Mouse (Mus musculus) adrenal gland, postnatal 25 days (tissue): ENCODE results near the gene Ptpn21. TPM values are rescaled to one million over a fixed set of nuclear protein-coding genes. Genes with fewer than 3 reads are reported as not detected.
A peak's percentile ranks its signal among the peaks of the same experiment; 100 is the strongest.

Experiments used
- DNase-seq: peaks from one replicate; pipeline ENCODE4 v3.0.0; 2021; ENCODE audit warnings: mixed read lengths
- total RNA-seq: library from RNA; stranded (reverse); gene quantifications from 2 replicates; pipeline ENCODE4 v1.2.3, GENCODE M21; 2021

Gene Ptpn21
- total RNA-seq, 1 experiment from 2014 or later: 24.0 TPM

- no peak for DNase-seq
Measured at GRCm38 (mm10) chr12:98721030-98721429, 16.2 kb downstream of the Ptpn21 start.

DNA sequence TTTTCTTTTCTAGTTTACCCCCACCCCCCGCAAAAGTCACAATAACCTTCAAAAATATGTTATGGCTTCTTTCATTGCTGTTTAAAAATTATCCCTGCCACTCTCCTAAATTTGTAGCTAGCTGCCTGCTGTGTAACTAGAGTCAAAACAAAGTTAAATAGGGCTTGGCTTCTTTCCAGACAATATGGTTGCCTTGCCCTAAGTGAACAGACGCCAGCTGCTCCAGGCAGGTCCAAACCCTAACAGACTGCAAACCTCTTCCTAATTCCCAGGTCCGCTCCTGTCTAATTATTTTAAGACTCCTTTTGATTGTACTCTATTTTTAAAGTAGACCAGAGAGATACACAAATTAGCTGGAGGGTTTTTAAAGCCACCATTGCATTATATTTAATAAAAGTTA is 16.6 kb downstream of the Ptpn21 start:
- no peak for DNase-seq

GRCm38 (mm10) chr12:98716142-98716541 is 21.1 kb downstream of the Ptpn21 start:
- DNase-seq: no peak

DNA sequence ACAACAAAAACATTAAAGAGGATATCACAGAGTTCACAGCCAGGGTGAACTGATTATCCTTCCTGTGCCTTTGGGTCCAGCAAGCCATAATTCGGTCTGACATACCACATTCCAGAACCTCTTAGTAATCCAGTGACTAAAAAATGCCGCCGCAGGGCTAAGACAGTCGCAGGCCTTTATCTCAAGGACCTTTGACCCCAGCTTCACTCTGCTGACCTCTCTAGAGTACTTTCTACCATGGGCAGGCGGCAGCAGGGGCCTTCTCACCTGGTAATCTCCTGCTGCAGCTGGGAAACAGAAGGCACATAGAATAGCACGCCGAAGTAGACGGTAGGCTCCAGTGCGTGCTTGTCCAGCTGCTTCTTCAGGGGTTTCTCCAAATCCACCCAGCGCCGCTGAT is 22.4 kb downstream of the Ptpn21 start:
- peak; percentile 14 for DNase-seq

- DNase-seq: no peak
Measured at GRCm38 (mm10) chr12:98713621-98714103, 23.5 kb downstream of the Ptpn21 start.

DNA sequence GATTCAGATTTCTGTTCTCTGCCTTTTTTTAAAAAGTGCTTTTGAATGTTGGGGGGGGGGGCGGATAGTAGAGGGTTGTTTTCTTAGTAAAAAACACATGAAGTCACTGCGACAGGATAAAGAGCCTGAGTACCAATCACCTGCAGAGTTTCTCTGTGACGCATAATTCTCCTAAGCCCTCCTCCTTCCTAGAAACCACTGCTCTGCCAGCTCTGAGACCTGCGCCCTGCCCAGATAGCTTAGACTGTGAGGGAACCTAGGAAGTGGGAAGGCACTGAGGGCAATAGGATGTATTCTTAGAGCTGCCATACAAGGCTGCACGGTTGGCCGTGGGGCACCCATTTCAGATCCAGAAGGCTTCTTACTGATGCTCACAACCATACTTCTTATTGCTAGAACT is 24.4 kb downstream of the Ptpn21 start:
- no peak for DNase-seq

- DNase-seq: no peak
Measured at GRCm38 (mm10) chr12:98703961-98704360, 33.2 kb downstream of the Ptpn21 start.

GRCm38 (mm10) chr12:98703554-98703953 is 33.7 kb downstream of the Ptpn21 start:
- no peak for DNase-seq

DNA sequence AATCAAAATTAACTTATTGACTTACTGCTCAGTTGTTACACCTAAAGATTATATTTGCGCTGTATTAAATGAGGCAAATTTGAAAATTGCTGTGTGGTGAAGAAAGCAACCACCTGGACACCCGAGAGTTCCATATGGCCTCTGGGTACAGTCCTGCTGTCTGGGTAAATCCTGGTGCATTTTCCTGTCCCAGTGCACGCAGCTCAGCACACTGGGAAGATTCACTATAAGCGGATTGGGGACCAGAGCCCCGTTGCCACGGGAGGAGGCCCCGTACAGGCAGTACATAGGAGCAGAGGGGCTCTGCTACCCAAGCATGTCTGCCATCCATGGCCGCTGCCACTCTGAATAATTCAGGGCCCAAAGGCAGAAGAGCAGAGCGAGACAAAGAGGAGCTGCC is 35.6 kb downstream of the Ptpn21 start:
- DNase-seq: no peak

- DNase-seq: no peak
Measured at GRCm38 (mm10) chr12:98697202-98697601, 40.0 kb downstream of the Ptpn21 start.

GRCm38 (mm10) chr12:98690230-98690629 is 47.0 kb downstream of the Ptpn21 start:
- DNase-seq: no peak

DNA sequence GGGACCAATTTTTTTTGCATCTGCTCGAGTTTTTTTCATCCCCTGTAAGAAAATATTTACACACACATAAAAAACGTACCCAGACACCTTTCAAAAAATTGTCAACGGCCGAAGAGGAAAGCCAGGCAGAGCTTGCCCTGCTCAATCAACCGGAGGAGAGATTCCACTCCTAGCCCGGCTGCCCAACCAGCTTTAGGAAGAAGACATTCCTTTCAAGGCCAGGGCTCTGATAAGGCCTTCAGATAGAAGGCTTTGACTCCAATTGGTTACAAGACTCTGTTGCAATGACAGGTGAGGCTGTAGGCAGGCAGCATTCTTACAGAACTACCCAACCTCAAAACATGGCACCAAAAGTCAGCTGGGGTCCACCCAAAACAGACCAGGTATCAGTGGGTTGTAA is 53.6 kb downstream of the Ptpn21 start:
- no peak for DNase-seq

- DNase-seq: no peak
Measured at GRCm38 (mm10) chr12:98683171-98683570, 54.0 kb downstream of the Ptpn21 start.

DNA sequence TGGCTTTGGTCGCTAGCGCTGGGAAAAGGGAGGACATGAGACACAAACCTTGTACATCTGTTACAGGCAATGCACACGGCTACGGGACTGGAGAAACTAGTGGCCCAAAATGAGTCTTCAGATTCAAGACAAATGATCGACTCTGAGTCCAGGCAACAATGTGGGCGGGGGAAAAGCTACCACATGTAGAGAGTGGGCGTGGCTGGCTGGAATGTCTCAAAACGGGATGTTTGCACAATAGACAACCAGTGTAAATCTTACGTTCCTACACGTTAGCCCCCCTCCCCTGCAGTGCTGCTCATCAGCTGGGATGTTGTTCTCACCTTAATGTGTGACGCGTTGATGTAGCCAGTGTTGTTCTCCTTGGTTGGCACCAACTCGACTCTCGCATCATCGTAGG is 55.0 kb downstream of the Ptpn21 start:
- no peak for DNase-seq

- DNase-seq: no peak
Measured at GRCm38 (mm10) chr12:98679906-98680305, 57.3 kb downstream of the Ptpn21 start.

- DNase-seq: no peak
Measured at GRCm38 (mm10) chr12:98677336-98677735, 59.9 kb downstream of the Ptpn21 start.

GRCm38 (mm10) chr12:98676861-98677260 is 60.3 kb downstream of the Ptpn21 start:
- DNase-seq: no peak

- peak; percentile 83 for DNase-seq
Measured at GRCm38 (mm10) chr12:98674627-98675143, 62.5 kb downstream of the Ptpn21 start.

DNA sequence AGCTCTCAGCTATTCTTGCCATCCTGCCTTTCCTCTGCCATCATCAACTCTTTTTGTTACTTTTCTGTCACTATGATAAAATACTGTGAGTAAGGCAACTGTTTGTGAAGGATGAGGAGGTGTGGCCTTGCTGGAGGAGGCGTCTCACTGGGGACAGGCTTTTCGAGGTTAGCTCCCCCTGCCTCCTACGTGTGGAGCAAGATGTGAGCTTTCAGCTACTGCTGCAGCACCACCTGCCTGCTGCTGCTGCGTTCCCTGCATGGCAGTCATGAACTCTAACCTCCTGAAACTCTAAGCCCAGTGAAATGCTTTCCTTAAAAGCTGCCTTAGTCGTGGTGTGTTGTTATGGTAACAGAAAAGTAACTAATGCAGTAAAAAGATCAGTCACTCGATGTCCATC is 63.3 kb downstream of the Ptpn21 start:
- no peak for DNase-seq

GRCm38 (mm10) chr12:98670429-98670828 is 66.8 kb downstream of the Ptpn21 start:
- DNase-seq: no peak

DNA sequence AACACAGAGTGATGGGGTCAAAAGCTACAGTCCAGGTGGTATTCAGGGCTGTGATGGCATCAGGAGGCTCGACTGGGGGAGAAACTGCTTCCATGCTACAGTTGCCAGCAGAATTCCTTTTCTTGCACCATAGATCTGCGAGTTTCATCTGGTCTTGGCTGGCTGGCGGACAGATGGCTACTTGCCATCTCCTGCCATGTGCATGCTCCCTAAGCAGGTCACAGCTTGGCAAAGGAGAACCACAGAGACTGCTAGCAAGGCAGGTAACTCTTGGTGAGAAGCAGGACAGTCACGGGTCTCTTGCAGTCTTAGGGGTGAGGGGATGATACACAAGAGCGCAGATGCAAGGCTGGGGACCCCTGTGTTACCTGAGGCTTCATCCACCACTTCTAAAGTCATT is 67.3 kb downstream of the Ptpn21 start:
- DNase-seq: peak; percentile 52

- no peak for DNase-seq
Measured at GRCm38 (mm10) chr12:98669086-98669485, 68.1 kb downstream of the Ptpn21 start.

DNA sequence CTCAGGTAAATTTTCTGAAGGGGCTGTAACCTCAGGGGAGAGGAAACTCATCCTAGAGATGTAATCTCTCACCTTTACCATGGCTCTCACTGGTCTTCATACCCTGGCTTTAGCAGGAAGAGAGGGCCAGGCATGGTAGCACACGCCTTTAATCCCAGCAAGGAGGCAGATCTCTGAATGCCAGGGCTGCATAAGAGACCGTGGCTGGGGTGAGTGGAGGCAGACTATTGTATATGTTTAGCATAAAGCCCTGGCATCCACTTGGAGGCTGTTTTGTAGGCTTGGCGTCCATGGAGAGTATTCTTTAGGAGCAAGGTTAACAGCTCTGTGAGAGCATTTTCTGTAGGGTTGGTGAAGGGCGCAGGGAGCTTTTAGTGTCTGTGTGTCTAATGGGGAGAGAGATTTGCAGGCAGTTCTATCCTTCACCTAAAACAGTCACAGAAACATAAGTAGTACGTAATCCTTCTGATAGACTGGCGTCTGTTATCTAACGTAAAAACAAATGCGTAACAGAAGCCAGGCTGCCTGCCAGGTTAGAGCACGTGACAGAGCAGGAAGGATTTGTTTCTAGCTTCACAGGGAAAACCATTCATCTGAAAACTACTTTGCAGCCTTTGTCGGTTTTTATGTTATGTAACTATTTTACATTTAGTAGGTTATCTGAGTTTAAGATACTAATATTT is 68.9 kb downstream of the Ptpn21 start:
- DNase-seq: peak; percentile 79

DNA sequence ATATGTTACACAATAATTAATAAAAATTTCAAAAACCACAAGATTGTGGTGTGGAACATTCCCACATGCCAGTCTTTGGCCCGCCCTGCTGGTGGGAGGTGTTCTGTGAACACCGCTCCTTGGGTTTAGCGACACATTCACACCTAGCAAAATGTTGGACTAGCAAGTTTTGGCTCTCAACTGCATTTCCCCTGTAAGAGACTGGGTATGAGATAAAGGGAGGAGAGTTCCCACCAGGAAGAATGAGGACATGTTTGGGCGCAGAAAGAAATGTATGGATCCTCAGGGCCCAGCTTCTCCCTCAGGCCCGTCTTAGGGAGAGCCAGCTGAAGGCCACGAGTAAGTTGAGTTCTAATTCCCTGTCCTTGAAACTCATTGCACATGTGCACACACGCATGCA is 74.6 kb downstream of the Ptpn21 start:
- no peak for DNase-seq
